Mouse (Mus musculus): Measurements from ENCODE around the gene Prcc.
"Not testable (repeated sequence)": the region's sequence is repeated elsewhere in the genome, so short reads cannot be mapped to it uniquely, and the experiment has no call there.

GRCm38 (mm10) chr3:87824206-87824605, 61.2 kb downstream of the Prcc start, which contains the start of gene Pear1:
- TF ChIP-seq CTCF (IDR thresholded peaks at IDR 0.05; ENCODE audit: borderline replicate concordance, extremely low read depth, insufficient read depth, insufficient read length); POLR2A (IDR thresholded peaks at IDR 0.05; ENCODE audit: borderline replicate concordance, extremely low read depth, insufficient read depth, insufficient read length, poor library complexity, severe bottlenecking): not testable (repeated sequence)

Measured in brain, embryonic 14.5 days (tissue).